8 mouse cellular contexts compared by ENCODE assay signal in genomic region chr12:72085024-72085328, GRCm38 (mm10). TPM values are rescaled to one million over a fixed set of nuclear protein-coding genes. Genes with fewer than 3 reads are reported as not detected.
DNase-seq lines count a peak whose midpoint lies in the region; ATAC-seq and TF ChIP-seq lines count a peak whose summit lies in the region.

No protein-coding gene starts in this region.

- H3K4me1 ChIP-seq in forebrain, embryonic 14.5 days (ENCODE audit: control insufficient read depth, insufficient read depth, low read length) = peaks cover 10% of the 10 kb centered on the region
- H3K4me1 ChIP-seq in liver, postnatal 0 days (ENCODE audit: insufficient read depth) = peaks cover 18% of the 10 kb centered on the region

- peak overlapping the region; percentile 70 for H3K9ac ChIP-seq in forebrain, embryonic 14.5 days (ENCODE audit: low read length)
- H3K9ac ChIP-seq in liver, postnatal 0 days (replicated peaks) = peak overlapping the region; percentile 68

- H3K79me3 ChIP-seq in C2C12 (ENCODE audit: low read depth) = peaks cover 9% of the 10 kb centered on the region

- H3K27ac ChIP-seq in forebrain, embryonic 14.5 days (ENCODE audit: low read depth, low read length) = peak overlapping the region; percentile 97; the same call in 1 of the 2 replicates
- H3K27ac ChIP-seq in liver, postnatal 0 days (ENCODE audit: low read depth) = peak overlapping the region; percentile 96

- TF ChIP-seq EP300 in liver, postnatal 0 days (IDR thresholded peaks at IDR 0.05; ENCODE audit: low read depth) = no peak

- H3K4me2 ChIP-seq in forebrain, embryonic 14.5 days (ENCODE audit: low read length) = peak overlapping the region; percentile 84
- H3K4me2 ChIP-seq in liver, postnatal 0 days (ENCODE audit: low read depth, low read length) = peak overlapping the region; percentile 94

- no peaks in the 10 kb centered on the region for H3K9me3 ChIP-seq in forebrain, embryonic 14.5 days (replicated peaks; ENCODE audit: control insufficient read depth, low read length)
- H3K9me3 ChIP-seq in liver, postnatal 0 days (ENCODE audit: low read length) = no peaks in the 10 kb centered on the region

- no peak for TF ChIP-seq CTCF in C2C12 (IDR thresholded peaks at IDR 0.05; ENCODE audit: control insufficient read depth, insufficient read depth, insufficient read length)
- no peak for TF ChIP-seq CTCF in liver, postnatal 0 days (IDR thresholded peaks at IDR 0.05; ENCODE audit: low read depth)

- no peaks in the 10 kb centered on the region for H3K36me3 ChIP-seq in C2C12 (ENCODE audit: control insufficient read depth, insufficient read depth)
- peaks cover 3% of the 10 kb centered on the region; the same call in 1 of the 2 replicates for H3K36me3 ChIP-seq in forebrain, embryonic 14.5 days (ENCODE audit: control insufficient read depth, insufficient read depth, low read length)
- H3K36me3 ChIP-seq in liver, postnatal 0 days (replicated peaks; ENCODE audit: insufficient read depth, low read length) = 0 out of 2 replicates have a peak, but pooled peaks cover 3% of the 10 kb centered on the region

- H3K4me3 ChIP-seq in C2C12 (ENCODE audit: insufficient read depth, poor library complexity, severe bottlenecking) = peak overlapping the region; percentile 36
- H3K4me3 ChIP-seq in forebrain, embryonic 14.5 days (ENCODE audit: low read depth, low read length) = peak overlapping the region; percentile 71
- peak overlapping the region; percentile 68 for H3K4me3 ChIP-seq in liver, postnatal 0 days (ENCODE audit: low read depth, low read length)

- WGBS in forebrain, embryonic 14.5 days = under 1% methylated on average over 31 of the region's 31 CpGs
- WGBS in liver, postnatal 0 days (ENCODE audit: insufficient replicate concordance) = under 1% methylated on average over 31 of the region's 31 CpGs

- peaks cover 17% of the 10 kb centered on the region for H3K79me2 ChIP-seq in C2C12 (ENCODE audit: control insufficient read depth, insufficient read depth)

- H3ac ChIP-seq in C2C12 (ENCODE audit: control insufficient read depth, insufficient read length, low read depth) = peak overlapping the region; percentile 47

- peak; percentile 36 for ATAC-seq in frontal cortex, adult (ENCODE audit: low TSS enrichment)
- ATAC-seq in forebrain, embryonic 14.5 days = no peak
- peak; percentile 13 for ATAC-seq in liver, postnatal 0 days

- no peaks in the 10 kb centered on the region for H3K27me3 ChIP-seq in C2C12 (ENCODE audit: control insufficient read depth, insufficient read depth, insufficient read length)
- no peaks in the 10 kb centered on the region for H3K27me3 ChIP-seq in forebrain, embryonic 14.5 days (replicated peaks; ENCODE audit: control insufficient read depth, insufficient read depth, low read length)
- no peaks in the 10 kb centered on the region for H3K27me3 ChIP-seq in liver, postnatal 0 days (ENCODE audit: insufficient read depth, low read length)

- DNase-seq in frontal cortex, postnatal 25 days (ENCODE audit: low spot score in 2 of 2) = no peak
- DNase-seq in forebrain, embryonic 14.5 days (ENCODE audit: low spot score) = no peak
- no peak for DNase-seq in liver, postnatal 0 days
- no peak for DNase-seq in layer of hippocampus, postnatal 36 days
- no peak for DNase-seq in urinary bladder, postnatal 25 days (ENCODE audit: low spot score)
- no peak for DNase-seq in ovary, postnatal 14 days (ENCODE audit: low spot score)

TF ChIP-seq in C2C12, 6 proteins besides CTCF, POLR2A, EP300 and RAD21:
- TF ChIP-seq USF1 (IDR thresholded peaks at IDR 0.05; ENCODE audit: low read depth) (no peak), MYOG (IDR thresholded peaks at IDR 0.05; ENCODE audit: control insufficient read depth, extremely low read depth, insufficient read length) (no peak), FOSL1 (IDR thresholded peaks at IDR 0.05; ENCODE audit: insufficient read depth, low read length, poor library complexity, severe bottlenecking) (no peak), CEBPB (IDR thresholded peaks at IDR 0.05; ENCODE audit: low read depth) (no peak), MAX (IDR thresholded peaks at IDR 0.05) (no peak), MYOD1 (IDR thresholded peaks at IDR 0.05; ENCODE audit: control insufficient read depth, insufficient read length, low read depth) (no peak)
TF ChIP-seq in C2C12: peak in this region for 0.

RNA-seq across cellular contexts. Expression of gene L3hypdh, which starts 0.3 kb away (rescaled TPM):
- 3.1 TPM for polyA plus RNA-seq in C2C12 (2012; fragmentation: generic; extraction: Trizol)
- polyA plus RNA-seq in forebrain, embryonic 14.5 days (2014; fragmentation: Nextera tagmentation; extraction: Ambion mirVana) = 9.5 and 10.4 TPM in 2 replicates
- polyA plus RNA-seq in liver, postnatal 0 days (2015; fragmentation: Nextera tagmentation; extraction: Ambion mirVana) = 19.2 and 20.2 TPM in 2 replicates
- total RNA-seq in layer of hippocampus, postnatal 36 days (2021) = 1 to 10 TPM; 2.8 to 2.9 TPM

RNA-seq across cellular contexts. Expression of gene Jkamp, which starts 0.4 kb away (rescaled TPM):
- 19.4 TPM for polyA plus RNA-seq in C2C12 (2012; fragmentation: generic; extraction: Trizol)
- 85.2 and 87.1 TPM in 2 replicates for polyA plus RNA-seq in forebrain, embryonic 14.5 days (2014; fragmentation: Nextera tagmentation; extraction: Ambion mirVana)
- polyA plus RNA-seq in liver, postnatal 0 days (2015; fragmentation: Nextera tagmentation; extraction: Ambion mirVana) = 28.1 and 28.6 TPM in 2 replicates
- 10 to 100 TPM; 52.5 to 52.9 TPM for total RNA-seq in layer of hippocampus, postnatal 36 days (2021)

RNA-seq across cellular contexts. Expression of gene Gpr135, which starts 14.1 kb away (rescaled TPM):
- polyA plus RNA-seq in C2C12 (2012; fragmentation: generic; extraction: Trizol) = 0.11 TPM
- 3.0 and 4.1 TPM in 2 replicates for polyA plus RNA-seq in forebrain, embryonic 14.5 days (2014; fragmentation: Nextera tagmentation; extraction: Ambion mirVana)
- polyA plus RNA-seq in liver, postnatal 0 days (2015; fragmentation: Nextera tagmentation; extraction: Ambion mirVana) = 0.60 and 0.75 TPM in 2 replicates
- total RNA-seq in layer of hippocampus, postnatal 36 days (2021) = 10 to 100 TPM; 10.9 to 12.1 TPM
